Mouse (Mus musculus): ENCODE measurements around the gene Krt84.

The Krt84 gene

GRCm38 (mm10) chr15:101495266-101495665 lies 37.4 kb downstream of the Krt84 start:
- no peak for DNase-seq (ENCODE audit: low spot score)

- DNase-seq (ENCODE audit: low spot score): no peak
These were observed 38.4 kb downstream of the Krt84 start for GRCm38 (mm10) chr15:101494203-101494602.

- no peak for DNase-seq (ENCODE audit: low spot score)
These were observed 38.9 kb downstream of the Krt84 start for GRCm38 (mm10) chr15:101493713-101494112.

GRCm38 (mm10) chr15:101492718-101493117 lies 39.9 kb downstream of the Krt84 start:
- no peak for DNase-seq (ENCODE audit: low spot score)

- no peak for DNase-seq (ENCODE audit: low spot score)
These were observed 41.2 kb downstream of the Krt84 start, which contains the start of gene Krt83 for GRCm38 (mm10) chr15:101491431-101491830. Gene Krt83, minus strand, starts transcription at chr15:101491512.

- DNase-seq (ENCODE audit: low spot score): no peak
These were observed 46.5 kb downstream of the Krt84 start for GRCm38 (mm10) chr15:101485911-101486635.

GRCm38 (mm10) chr15:101484939-101485338 lies 47.7 kb downstream of the Krt84 start:
- peak; percentile 15 for DNase-seq (ENCODE audit: low spot score)

- no peak for DNase-seq (ENCODE audit: low spot score)
These were observed 49.0 kb downstream of the Krt84 start for GRCm38 (mm10) chr15:101483646-101484045.

- DNase-seq (ENCODE audit: low spot score): no peak
These were observed 50.6 kb downstream of the Krt84 start for GRCm38 (mm10) chr15:101482056-101482455.

- no peak for DNase-seq (ENCODE audit: low spot score)
These were observed 53.0 kb downstream of the Krt84 start for GRCm38 (mm10) chr15:101479666-101480060.

- no peak for DNase-seq (ENCODE audit: low spot score)
These were observed 53.5 kb downstream of the Krt84 start for GRCm38 (mm10) chr15:101479007-101479665.

Data from adipocyte (in vitro differentiated cells).